Mouse (Mus musculus) heart, embryonic 15.5 days (tissue): ENCODE data around the gene Klf8. TPM values are rescaled to one million over a fixed set of nuclear protein-coding genes. Genes with fewer than 3 reads are reported as not detected.

Experiments used
- ATAC-seq: fragments of 200-750 bp; cut with Nextera tagmentation; replicated peaks from 2 replicates; pipeline ENCODE4 v1.8.0; 2017; ENCODE audit warnings: low read depth, moderate TSS enrichment; ENCODE audit not compliant: insufficient number of reproducible peaks, insufficient read depth, low FRiP score
- H3K27ac ChIP-seq: fragments of 300-500 bp; sonication (generic); 2 replicates; pipeline ENCODE4 v1.5.1; 2015; ENCODE audit warnings: mild to moderate bottlenecking, inconsistent platforms
- H3K27me3 ChIP-seq: fragments of 300-500 bp; sonication (generic); 2 replicates; pipeline ENCODE4 v1.6.1; 2015; ENCODE audit warnings: inconsistent platforms
- H3K36me3 ChIP-seq: fragments of 300-500 bp; sonication (generic); 2 replicates; pipeline ENCODE4 v1.6.1; 2015; ENCODE audit warnings: mild to moderate bottlenecking, inconsistent platforms
- H3K4me1 ChIP-seq: fragments of 300-500 bp; sonication (generic); replicated peaks from 2 replicates; pipeline ENCODE4 v1.6.1; 2015; ENCODE audit warnings: inconsistent platforms
- H3K4me2 ChIP-seq: fragments of 300-500 bp; sonication (generic); 2 replicates; pipeline ENCODE4 v1.6.1; 2015; ENCODE audit warnings: inconsistent platforms, mild to moderate bottlenecking, moderate library complexity
- H3K4me3 ChIP-seq: fragments of 300-500 bp; sonication (generic); 2 replicates; pipeline ENCODE4 v1.5.1; 2015; ENCODE audit warnings: mild to moderate bottlenecking, inconsistent platforms
- H3K9ac ChIP-seq: fragments of 300-500 bp; sonication (generic); 2 replicates; pipeline ENCODE4 v1.6.1; 2015; ENCODE audit warnings: mild to moderate bottlenecking, inconsistent platforms
- H3K9me3 ChIP-seq: fragments of 300-500 bp; sonication (generic); replicated peaks from 2 replicates; pipeline ENCODE4 v1.6.1; 2016; ENCODE audit warnings: inconsistent platforms
- WGBS: fragments of 180-500 bp; shearing (Covaris S2); methylation state at CpG from one replicate; pipeline ENCODE4 v1.1.7; 2015; ENCODE audit warnings: mixed read lengths; 5-methylcytosine and 5-hydroxymethylcytosine counted together
- polyA plus RNA-seq: library from polyadenylated mRNA; unstranded; fragments of >200 nt; fragmentation: Nextera tagmentation; extraction: Ambion mirVana; gene quantifications from 2 replicates; pipeline ENCODE4 v1.2.1, GENCODE M21; 2015

Gene Klf8
- polyA plus RNA-seq, 1 experiment from 2014 or later: 0.62 TPM

GRCm38 (mm10) chrX:153440018-153440417 is 202.8 kb downstream of the Klf8 start:
- H3K4me1 ChIP-seq: no peaks in the 10 kb centered on the region
- no peak overlapping the region for H3K4me3 ChIP-seq
- ATAC-seq: no peak
- H3K27me3 ChIP-seq: no peaks in the 10 kb centered on the region
- H3K4me2 ChIP-seq: no peak overlapping the region
- no peaks in the 10 kb centered on the region for H3K9me3 ChIP-seq
- no peak overlapping the region for H3K9ac ChIP-seq
- 78% methylated on average over 3 of the region's 3 CpGs for WGBS
- H3K27ac ChIP-seq: no peak overlapping the region
- no peaks in the 10 kb centered on the region for H3K36me3 ChIP-seq

Other genes with a start within 250 kb of the Klf8 start
- gene Usp51, start 231.0 kb upstream of the Klf8 start, polyA plus RNA-seq: 0.39 and 0.66 TPM in 2 replicates
- gene Mageh1, start 199.9 kb upstream of the Klf8 start, polyA plus RNA-seq: 28.0 and 29.3 TPM in 2 replicates
- not detected in 2 replicates for gene Foxr2, start 118.7 kb upstream of the Klf8 start, polyA plus RNA-seq
- gene Rragb, start 97.5 kb upstream of the Klf8 start, polyA plus RNA-seq: 1.1 and 1.6 TPM in 2 replicates